Comparison of ENCODE assay signal across 17 mouse cellular contexts in genomic region chr8:26672486-26673395, GRCm38 (mm10).
A peak's percentile ranks its signal among the peaks of the same experiment; 100 is the strongest.
DNase-seq lines count a peak whose midpoint lies in the region; ATAC-seq and TF ChIP-seq lines count a peak whose summit lies in the region.
"Had no signal": no experiment of that assay in that cellular context is flagged by ENCODE, and none has a peak within 500 bp of the region (broad histone marks: within the 10 kb centered on the region; RNA-seq: fewer than 3 reads in every experiment).

No protein-coding gene starts in this region.

- peak; percentile 80 for ATAC-seq in kidney, embryonic 16.5 days (ENCODE audit: low FRiP score, low TSS enrichment)
- ATAC-seq in embryonic facial prominence, embryonic 11.5 days (replicated peaks; ENCODE audit: insufficient number of reproducible peaks, low FRiP score, low TSS enrichment, low read depth) = peak; percentile 68
- ATAC-seq in limb, embryonic 12.5 days (ENCODE audit: insufficient number of reproducible peaks, insufficient read depth, low FRiP score, low TSS enrichment, low read depth) = peak; percentile 80
- no peak for ATAC-seq in stomach, postnatal 0 days (ENCODE audit: low FRiP score, low TSS enrichment)
- ATAC-seq in CD4-positive, CD25-positive, alpha-beta regulatory T cell, adult 4 months = no peak
- ATAC-seq: activated CD4-positive, CD25-positive, alpha-beta regulatory T cell, adult 4 months; midbrain, embryonic 13.5 days had no signal

- no peaks in the 10 kb centered on the region for H3K9me3 ChIP-seq in kidney, embryonic 16.5 days (ENCODE audit: low read length)
- H3K9me3 ChIP-seq in embryonic facial prominence, embryonic 11.5 days (replicated peaks; ENCODE audit: control insufficient read depth, low read length) = no peaks in the 10 kb centered on the region
- H3K9me3 ChIP-seq in limb, embryonic 12.5 days = no peaks in the 10 kb centered on the region
- no peaks in the 10 kb centered on the region for H3K9me3 ChIP-seq in stomach, postnatal 0 days (ENCODE audit: control insufficient read depth, low read length)
- H3K9me3 ChIP-seq: midbrain, embryonic 13.5 days had no signal

- no peak overlapping the region for H3K9ac ChIP-seq in kidney, embryonic 16.5 days (replicated peaks; ENCODE audit: low read length)
- H3K9ac ChIP-seq in embryonic facial prominence, embryonic 11.5 days (replicated peaks; ENCODE audit: low read length) = no peak overlapping the region
- H3K9ac ChIP-seq in limb, embryonic 12.5 days (replicated peaks) = no peak overlapping the region
- H3K9ac ChIP-seq in stomach, postnatal 0 days (ENCODE audit: low read length) = no peak overlapping the region
- H3K9ac ChIP-seq: midbrain, embryonic 13.5 days had no signal

- peaks cover 12% of the 10 kb centered on the region; the same call in 1 of the 2 replicates for H3K27me3 ChIP-seq in kidney, embryonic 16.5 days (ENCODE audit: insufficient read depth, low read length)
- no peaks in the 10 kb centered on the region for H3K27me3 ChIP-seq in embryonic facial prominence, embryonic 11.5 days (ENCODE audit: control insufficient read depth, insufficient read depth, low read length)
- peaks cover 69% of the 10 kb centered on the region for H3K27me3 ChIP-seq in limb, embryonic 12.5 days
- no peaks in the 10 kb centered on the region for H3K27me3 ChIP-seq in stomach, postnatal 0 days (ENCODE audit: control insufficient read depth, insufficient read depth, low read length)
- H3K27me3 ChIP-seq: CH12.LX; midbrain, embryonic 13.5 days had no signal

- TF ChIP-seq EP300 in stomach, postnatal 0 days (optimal IDR thresholded peaks at IDR 0.05) = no peak

- no peak overlapping the region for H3K27ac ChIP-seq in kidney, embryonic 16.5 days (ENCODE audit: low read length)
- 0 out of 2 replicates have a peak overlapping the region, but pooled peaks have one; percentile 36 for H3K27ac ChIP-seq in embryonic facial prominence, embryonic 11.5 days (replicated peaks; ENCODE audit: low read depth, low read length)
- peak overlapping the region; percentile 56; the same call in 1 of the 2 replicates for H3K27ac ChIP-seq in limb, embryonic 12.5 days
- H3K27ac ChIP-seq in stomach, postnatal 0 days (replicated peaks) = no peak overlapping the region
- H3K27ac ChIP-seq: gastrocnemius, adult 2 months; heart, adult 2 months; midbrain, embryonic 13.5 days had no signal

- no peaks in the 10 kb centered on the region for H3K36me3 ChIP-seq in kidney, embryonic 16.5 days (ENCODE audit: insufficient read depth, low read length)
- H3K36me3 ChIP-seq in embryonic facial prominence, embryonic 11.5 days (replicated peaks; ENCODE audit: control insufficient read depth, insufficient read depth, low read depth, low read length) = no peaks in the 10 kb centered on the region
- H3K36me3 ChIP-seq in limb, embryonic 12.5 days = no peaks in the 10 kb centered on the region
- H3K36me3 ChIP-seq in stomach, postnatal 0 days (ENCODE audit: control insufficient read depth, insufficient read depth, low read length) = no peaks in the 10 kb centered on the region
- H3K36me3 ChIP-seq: midbrain, embryonic 13.5 days had no signal

- H3K4me3 ChIP-seq in kidney, embryonic 16.5 days (ENCODE audit: low read length) = no peak overlapping the region
- no peak overlapping the region for H3K4me3 ChIP-seq in embryonic facial prominence, embryonic 11.5 days (ENCODE audit: low read depth, low read length)
- H3K4me3 ChIP-seq in limb, embryonic 12.5 days (replicated peaks) = no peak overlapping the region
- H3K4me3 ChIP-seq in stomach, postnatal 0 days (ENCODE audit: low read depth, low read length) = no peak overlapping the region
- H3K4me3 ChIP-seq: gastrocnemius, adult 2 months; heart, adult 2 months; midbrain, embryonic 13.5 days had no signal

- no peak overlapping the region for H3K4me2 ChIP-seq in kidney, embryonic 16.5 days (replicated peaks; ENCODE audit: low read depth, low read length)
- no peak overlapping the region for H3K4me2 ChIP-seq in embryonic facial prominence, embryonic 11.5 days (ENCODE audit: low read depth, low read length)
- H3K4me2 ChIP-seq in limb, embryonic 12.5 days = peak overlapping the region; percentile 22; the same call in 1 of the 2 replicates
- no peak overlapping the region for H3K4me2 ChIP-seq in stomach, postnatal 0 days (replicated peaks; ENCODE audit: low read depth)
- H3K4me2 ChIP-seq: midbrain, embryonic 13.5 days had no signal

- peaks cover 26% of the 10 kb centered on the region for H3K4me1 ChIP-seq in kidney, embryonic 16.5 days (ENCODE audit: insufficient read depth, low read length)
- peaks cover 3% of the 10 kb centered on the region; the same call in 1 of the 2 replicates for H3K4me1 ChIP-seq in embryonic facial prominence, embryonic 11.5 days (ENCODE audit: control insufficient read depth, insufficient read depth, low read length)
- peaks cover 39% of the 10 kb centered on the region for H3K4me1 ChIP-seq in limb, embryonic 12.5 days (replicated peaks)
- no peaks in the 10 kb centered on the region for H3K4me1 ChIP-seq in stomach, postnatal 0 days (replicated peaks; ENCODE audit: control insufficient read depth, insufficient read depth)

- no peak for DNase-seq in kidney, adult 8-10 months
- DNase-seq in embryonic facial prominence, embryonic 11.5 days (ENCODE audit: low spot score) = peak; percentile 79
- DNase-seq in yolk sac, embryonic 10.5 days (ENCODE audit: low spot score) = peak; percentile 62
- DNase-seq in stomach, postnatal 0 days (ENCODE audit: low spot score) = no peak
- DNase-seq: cerebellum, adult 11 months; gastrocnemius, adult 2 months; heart, adult 2 months; heart, postnatal 10 days; kidney, postnatal 10 days; layer of hippocampus, adult 9-11 months; lung, postnatal 36 days had no signal

- TF ChIP-seq CTCF in stomach, postnatal 0 days (IDR thresholded peaks at IDR 0.05; ENCODE audit: low read depth) = no peak

- WGBS in kidney, embryonic 16.5 days = 10% methylated on average over 9 of the region's 9 CpGs
- 16% methylated on average over 9 of the region's 9 CpGs for WGBS in embryonic facial prominence, embryonic 11.5 days
- 2% methylated on average over 9 of the region's 9 CpGs for WGBS in limb, embryonic 12.5 days
- 39% methylated on average over 9 of the region's 9 CpGs for WGBS in stomach, postnatal 0 days

Comparison
In these comparisons a context has a peak if more than half of its experiments do, and no peak if none do; other contexts are left out.
1. ATAC-seq: peak in kidney, embryonic 16.5 days (single experiment), embryonic facial prominence, embryonic 11.5 days (single experiment) and limb, embryonic 12.5 days (single experiment); none in stomach, postnatal 0 days (single experiment) and CD4-positive, CD25-positive, alpha-beta regulatory T cell, adult 4 months (single experiment).
2. H3K27ac ChIP-seq: peak in embryonic facial prominence, embryonic 11.5 days (single experiment) and limb, embryonic 12.5 days (single experiment); none in kidney, embryonic 16.5 days (single experiment) and stomach, postnatal 0 days (single experiment).
3. DNase-seq: peak in embryonic facial prominence, embryonic 11.5 days (single experiment) and yolk sac, embryonic 10.5 days (single experiment); none in kidney, adult 8-10 months (0 of 2) and stomach, postnatal 0 days (single experiment).